Mouse (Mus musculus) forebrain, embryonic 10.5 days (tissue): ENCODE results near the gene Tnik. TPM values are rescaled to one million over a fixed set of nuclear protein-coding genes. Genes with fewer than 3 reads are reported as not detected.

ENCODE experiments used
- DNase-seq: peaks from one replicate; pipeline ENCODE4 v3.0.0-alpha.2; 2017; ENCODE audit warnings: low spot score; ENCODE audit errors: extremely low spot score
- H3K27ac ChIP-seq: fragments of 300-500 bp; sonication (generic); 2 replicates; pipeline ENCODE4 v1.5.1; 2016; ENCODE audit warnings: mild to moderate bottlenecking
- H3K27me3 ChIP-seq: fragments of 300-500 bp; sonication (generic); 2 replicates; pipeline ENCODE4 v1.6.1; 2016; ENCODE audit warnings: mild to moderate bottlenecking; ENCODE audit not compliant: poor library complexity, severe bottlenecking
- H3K36me3 ChIP-seq: fragments of 300-500 bp; sonication (generic); replicated peaks from 2 replicates; pipeline ENCODE4 v1.6.1; 2016; ENCODE audit warnings: mild to moderate bottlenecking, moderate library complexity
- H3K4me1 ChIP-seq: fragments of 300-500 bp; sonication (generic); 2 replicates; pipeline ENCODE4 v1.6.1; 2016
- H3K4me3 ChIP-seq: fragments of 300-500 bp; sonication (generic); 2 replicates; pipeline ENCODE4 v1.5.1; 2016; ENCODE audit warnings: mild to moderate bottlenecking, moderate library complexity
- H3K9me3 ChIP-seq: fragments of 300-500 bp; sonication (generic); 2 replicates; pipeline ENCODE4 v1.6.1; 2016; ENCODE audit warnings: mild to moderate bottlenecking, moderate library complexity
- WGBS: fragments of 180-500 bp; shearing (Covaris S2); methylation state at CpG from one replicate; pipeline ENCODE4 v1.1.7; 2016; 5-methylcytosine and 5-hydroxymethylcytosine counted together
- polyA plus RNA-seq: library from polyadenylated mRNA; unstranded; fragments of >200 nt; fragmentation: Nextera tagmentation; extraction: Ambion mirVana; gene quantifications from 2 replicates; pipeline ENCODE4 v1.2.1, GENCODE M21; 2016

Gene Tnik
- polyA plus RNA-seq, 1 experiment from 2014 or later = 9.6 TPM

- Histone ChIP-seq H3K4me3 (no peak overlapping the region), H3K27ac (no peak overlapping the region), H3K4me1 (0 out of 2 replicates have a peak, but pooled peaks cover 8% of the 10 kb centered on the region), H3K36me3 (no peaks in the 10 kb centered on the region), H3K9me3 (no peaks in the 10 kb centered on the region), H3K27me3 (no peaks in the 10 kb centered on the region)
- no peak for DNase-seq
Observed at GRCm38 (mm10) chr3:28654740-28655139, 391.7 kb downstream of the Tnik start.

GRCm38 (mm10) chr3:28658349-28658748 lies 395.3 kb downstream of the Tnik start:
- WGBS = 62% methylated on average over 1 of the region's 1 CpGs
- H3K9me3 ChIP-seq = no peaks in the 10 kb centered on the region

GRCm38 (mm10) chr3:28680851-28681250 lies 417.8 kb downstream of the Tnik start:
- Histone ChIP-seq H3K4me3 (no peak overlapping the region), H3K4me1 (peaks cover 6% of the 10 kb centered on the region; the same call in 1 of the 2 replicates), H3K9me3 (peaks cover 4% of the 10 kb centered on the region; the same call in 1 of the 2 replicates), H3K36me3 (no peaks in the 10 kb centered on the region), H3K27me3 (no peaks in the 10 kb centered on the region), H3K27ac (no peak overlapping the region)
- WGBS = 83% methylated on average over 7 of the region's 7 CpGs
- no peak for DNase-seq

More at GRCm38 (mm10) chr3:28658349-28658748, 395.3 kb downstream of the Tnik start:
- no peaks in the 10 kb centered on the region for H3K36me3 ChIP-seq
- no peak overlapping the region for H3K27ac ChIP-seq
- H3K27me3 ChIP-seq = no peaks in the 10 kb centered on the region
- no peak overlapping the region for H3K4me3 ChIP-seq
- DNase-seq = no peak
- H3K4me1 ChIP-seq = 0 out of 2 replicates have a peak, but pooled peaks cover 4% of the 10 kb centered on the region

GRCm38 (mm10) chr3:28681866-28682265 lies 418.9 kb downstream of the Tnik start:
- no peak for DNase-seq
- no peak overlapping the region for H3K4me3 ChIP-seq
- H3K4me1 ChIP-seq = peaks cover 6% of the 10 kb centered on the region; the same call in 1 of the 2 replicates
- H3K9me3 ChIP-seq = peaks cover 4% of the 10 kb centered on the region; the same call in 1 of the 2 replicates
- no peaks in the 10 kb centered on the region for H3K36me3 ChIP-seq
- no peak overlapping the region for H3K27ac ChIP-seq
- 57% methylated on average over 6 of the region's 6 CpGs for WGBS
- H3K27me3 ChIP-seq = no peaks in the 10 kb centered on the region

- no peaks in the 10 kb centered on the region for H3K36me3 ChIP-seq
- H3K27me3 ChIP-seq = no peaks in the 10 kb centered on the region
- WGBS = 81% methylated on average over 3 of the region's 3 CpGs
- DNase-seq = no peak
- H3K4me1 ChIP-seq = peaks cover 6% of the 10 kb centered on the region; the same call in 1 of the 2 replicates
- no peak overlapping the region for H3K4me3 ChIP-seq
- no peak overlapping the region for H3K27ac ChIP-seq
- peaks cover 4% of the 10 kb centered on the region; the same call in 1 of the 2 replicates for H3K9me3 ChIP-seq
Observed at GRCm38 (mm10) chr3:28682411-28682810, 419.4 kb downstream of the Tnik start.

GRCm38 (mm10) chr3:28685510-28685909 lies 422.5 kb downstream of the Tnik start:
- Histone ChIP-seq H3K4me3 (no peak overlapping the region), H3K27ac (no peak overlapping the region), H3K36me3 (no peaks in the 10 kb centered on the region), H3K9me3 (no peaks in the 10 kb centered on the region), H3K27me3 (no peaks in the 10 kb centered on the region), H3K4me1 (peaks cover 6% of the 10 kb centered on the region; the same call in 1 of the 2 replicates)
- 85% methylated on average over 2 of the region's 2 CpGs for WGBS
- DNase-seq = no peak

- no peak overlapping the region for H3K27ac ChIP-seq
- peaks cover 5% of the 10 kb centered on the region; the same call in 1 of the 2 replicates for H3K4me1 ChIP-seq
- H3K4me3 ChIP-seq = no peak overlapping the region
- WGBS = 94% methylated on average over 5 of the region's 5 CpGs
- DNase-seq = no peak
- no peaks in the 10 kb centered on the region for H3K36me3 ChIP-seq
- no peaks in the 10 kb centered on the region; the same call in 1 of the 2 replicates for H3K9me3 ChIP-seq
- H3K27me3 ChIP-seq = no peaks in the 10 kb centered on the region
Observed at GRCm38 (mm10) chr3:28694811-28695210, 431.8 kb downstream of the Tnik start.

- H3K36me3 ChIP-seq = no peaks in the 10 kb centered on the region
- 86% methylated on average over 13 of the region's 13 CpGs for WGBS
- no peak for DNase-seq
- peaks cover 5% of the 10 kb centered on the region; the same call in 1 of the 2 replicates for H3K4me1 ChIP-seq
- H3K4me3 ChIP-seq = no peak overlapping the region
- H3K9me3 ChIP-seq = no peaks in the 10 kb centered on the region; the same call in 1 of the 2 replicates
- no peaks in the 10 kb centered on the region for H3K27me3 ChIP-seq
- H3K27ac ChIP-seq = no peak overlapping the region
Observed at GRCm38 (mm10) chr3:28695608-28696007, 432.6 kb downstream of the Tnik start.

- H3K27me3 ChIP-seq = no peaks in the 10 kb centered on the region
- H3K4me3 ChIP-seq = no peak overlapping the region
- peaks cover 5% of the 10 kb centered on the region; the same call in 1 of the 2 replicates for H3K4me1 ChIP-seq
- no peak overlapping the region for H3K27ac ChIP-seq
- 89% methylated on average over 10 of the region's 10 CpGs for WGBS
- no peaks in the 10 kb centered on the region; the same call in 1 of the 2 replicates for H3K9me3 ChIP-seq
- H3K36me3 ChIP-seq = no peaks in the 10 kb centered on the region
- no peak for DNase-seq
Observed at GRCm38 (mm10) chr3:28696162-28696561, 433.1 kb downstream of the Tnik start.

- Histone ChIP-seq H3K9me3 (no peaks in the 10 kb centered on the region; the same call in 1 of the 2 replicates), H3K27ac (no peak within 1 kb of the TSS), H3K27me3 (no peaks in the 10 kb centered on the region), H3K36me3 (no peaks in the 10 kb centered on the region), H3K4me1 (peaks cover 11% of the 10 kb centered on the region), H3K4me3 (no peak within 1 kb of the TSS)
- 85% methylated on average over 2 of the region's 2 CpGs for WGBS
- DNase-seq = no peak
Observed at GRCm38 (mm10) chr3:28697797-28698196, 434.8 kb downstream of the Tnik start, which contains the start of gene Slc2a2. Gene Slc2a2 (plus strand): TSS chr3:28697903.

- H3K27me3 ChIP-seq = no peaks in the 10 kb centered on the region
- DNase-seq = no peak
- peaks cover 11% of the 10 kb centered on the region for H3K4me1 ChIP-seq
- H3K36me3 ChIP-seq = no peaks in the 10 kb centered on the region
- H3K4me3 ChIP-seq = no peak overlapping the region
- no peaks in the 10 kb centered on the region for H3K9me3 ChIP-seq
- 79% methylated on average over 4 of the region's 4 CpGs for WGBS
- no peak overlapping the region for H3K27ac ChIP-seq
Observed at GRCm38 (mm10) chr3:28699601-28700000, 436.6 kb downstream of the Tnik start.

- Histone ChIP-seq H3K36me3 (no peaks in the 10 kb centered on the region), H3K4me1 (peaks cover 6% of the 10 kb centered on the region; the same call in 1 of the 2 replicates), H3K9me3 (no peaks in the 10 kb centered on the region), H3K4me3 (no peak overlapping the region), H3K27ac (no peak overlapping the region), H3K27me3 (no peaks in the 10 kb centered on the region)
- WGBS = 79% methylated on average over 10 of the region's 10 CpGs
- no peak for DNase-seq
Observed at GRCm38 (mm10) chr3:28705522-28706137, 442.6 kb downstream of the Tnik start.

GRCm38 (mm10) chr3:28706736-28707135 lies 443.7 kb downstream of the Tnik start:
- Histone ChIP-seq H3K27me3 (no peaks in the 10 kb centered on the region), H3K36me3 (no peaks in the 10 kb centered on the region), H3K27ac (no peak overlapping the region), H3K4me3 (no peak overlapping the region), H3K4me1 (peaks cover 3% of the 10 kb centered on the region; the same call in 1 of the 2 replicates), H3K9me3 (no peaks in the 10 kb centered on the region)
- 81% methylated on average over 4 of the region's 4 CpGs for WGBS
- no peak for DNase-seq
